Mouse (Mus musculus): ENCODE measurements around the gene Maco1.

DNA sequence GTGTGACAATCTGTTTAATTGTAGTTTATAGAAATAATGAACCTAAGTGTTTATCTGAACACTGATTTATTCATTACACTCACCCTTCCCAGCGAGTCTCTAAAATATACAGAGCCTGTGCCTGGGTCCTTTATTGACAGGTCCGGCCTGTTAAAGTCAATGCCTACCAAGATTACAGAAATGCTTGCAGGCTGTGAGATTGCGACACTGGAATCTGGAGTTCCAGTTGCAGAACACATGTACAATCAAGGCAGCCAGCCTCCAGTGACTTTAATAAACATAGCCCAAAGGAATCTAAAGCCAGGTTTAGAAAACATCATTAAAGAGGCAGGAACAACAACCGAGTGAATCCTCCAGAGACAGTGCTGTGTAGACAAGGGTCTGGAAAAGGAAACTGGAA is 5.6 kb downstream of the Maco1 start:
- TF ChIP-seq CTCF (IDR thresholded peaks at IDR 0.05; ENCODE audit: low read depth) (no peak), EP300 (optimal IDR thresholded peaks at IDR 0.05) (no peak)
